Mouse (Mus musculus): ENCODE data around the gene Cep89. TPM values are rescaled to one million over a fixed set of nuclear protein-coding genes. Genes with fewer than 3 reads are reported as not detected.

The Cep89 gene
- total RNA-seq, 2 experiments from 2014 or later = 19.4 to 20.5 TPM

GRCm38 (mm10) chr7:35470794-35471193, 74.0 kb downstream of the Cep89 start:
- no peak for DNase-seq (ENCODE audit: low spot score in 2 of 2)

- no peak for DNase-seq (ENCODE audit: low spot score in 2 of 2)
These were observed 79.6 kb downstream of the Cep89 start for GRCm38 (mm10) chr7:35476457-35476856.

- no peak for DNase-seq (ENCODE audit: low spot score in 2 of 2)
These were observed 88.3 kb downstream of the Cep89 start for GRCm38 (mm10) chr7:35485126-35485525.

DNA sequence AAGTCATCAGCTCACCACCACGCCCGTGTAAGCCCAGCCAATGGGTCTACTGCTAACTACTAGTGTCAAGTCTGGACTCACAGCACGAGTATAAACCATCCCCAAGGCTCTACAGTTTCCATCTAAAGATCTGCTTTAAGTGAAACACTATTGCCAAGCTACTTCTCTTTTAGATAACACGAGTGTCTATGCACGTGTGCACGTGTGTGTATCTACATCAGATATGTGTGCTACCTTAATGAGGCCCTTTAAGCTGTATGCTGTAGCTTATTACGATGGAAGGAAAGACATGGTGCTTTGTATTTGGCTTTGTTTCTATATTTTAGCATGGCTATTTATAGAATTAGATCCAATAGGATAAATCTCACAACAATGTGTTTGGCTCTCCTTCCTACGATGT, 89.7 kb downstream of the Cep89 start:
- no peak for DNase-seq (ENCODE audit: low spot score in 2 of 2)

Other genes starting within 250 kb of the Cep89 start
- 10 to 100 TPM; 54.5 to 63.4 TPM for gene Slc7a10, start 210.7 kb upstream of the Cep89 start, total RNA-seq (2021)
- 10 to 100 TPM; 75.0 to 75.7 TPM for gene Lrp3, start 181.5 kb upstream of the Cep89 start, total RNA-seq (2021)
- gene Gpatch1, start 78.6 kb upstream of the Cep89 start, total RNA-seq (2021) = 10 to 100 TPM; 24.3 to 25.9 TPM
- 1 to 10 TPM; 2.8 to 3.8 TPM for gene Rhpn2, start 62.9 kb upstream of the Cep89 start, total RNA-seq (2021)
- gene Faap24, start 199 bp upstream of the Cep89 start, total RNA-seq (2021) = 1 to 10 TPM; 7.1 to 7.2 TPM
- gene Slc7a9, start 51.8 kb downstream of the Cep89 start, total RNA-seq (2021) = not detected
- gene Tdrd12, start 140.7 kb downstream of the Cep89 start, total RNA-seq (2021) = 1 to 10 TPM in 1 of 2 experiments, under 1 TPM in 1; 0.46 to 1.3 TPM
- 10 to 100 TPM; 72.3 to 72.4 TPM for gene Nudt19, start 159.3 kb downstream of the Cep89 start, total RNA-seq (2021)
- gene Rgs9bp, start 188.5 kb downstream of the Cep89 start, total RNA-seq (2021) = under 1 TPM; 0.51 to 0.52 TPM
- gene Ankrd27, start 189.2 kb downstream of the Cep89 start, total RNA-seq (2021) = 10 to 100 TPM; 42.8 to 46.7 TPM